Mouse (Mus musculus): ENCODE measurements around the gene Spdl1.

The Spdl1 gene

GRCm38 (mm10) chr11:34769946-34770345 lies 63.5 kb downstream of the Spdl1 start:
- in situ Hi-C loops (cut with MboI; ENCODE audit: unreplicated experiment in 2 of 2), result no loop called here

- in situ Hi-C loops (cut with MboI; ENCODE audit: unreplicated experiment in 2 of 2), result no loop called here
Observed at GRCm38 (mm10) chr11:34769396-34769795, 64.0 kb downstream of the Spdl1 start.

GRCm38 (mm10) chr11:34763739-34764361 lies 69.6 kb downstream of the Spdl1 start:
- in situ Hi-C loops (cut with MboI; ENCODE audit: unreplicated experiment in 2 of 2), result no loop called here

- in situ Hi-C loops (cut with MboI; ENCODE audit: unreplicated experiment in 2 of 2), result no loop called here
Observed at GRCm38 (mm10) chr11:34762570-34763127, 70.8 kb downstream of the Spdl1 start.

GRCm38 (mm10) chr11:34762125-34762524 lies 71.3 kb downstream of the Spdl1 start:
- in situ Hi-C loops (cut with MboI; ENCODE audit: unreplicated experiment in 2 of 2), result no loop called here

GRCm38 (mm10) chr11:34759582-34759981 lies 73.9 kb downstream of the Spdl1 start:
- in situ Hi-C loops (cut with MboI; ENCODE audit: unreplicated experiment in 2 of 2), result no loop called here

All from v-Abl transformed pro-B cells (cell line).